Mouse (Mus musculus) monocyte, adult 2 months (primary cell): Measurements from ENCODE around the gene Golga1.
A peak's percentile ranks its signal among the peaks of the same experiment; 100 is the strongest.
"Not testable (repeated sequence)": the region's sequence is repeated elsewhere in the genome, so short reads cannot be mapped to it uniquely, and the experiment has no call there.

Experiments used
- DNase-seq, 2 experiments: peaks; one replicate each; pipeline ENCODE4 v3.0.0; 2022; ENCODE audit warnings: low spot score in 2 of 2, low read depth in 1 of 2

Gene Golga1

GRCm38 (mm10) chr2:39065400-39065987 is at the start of gene Golga1:
Gene Golga1 (minus strand): TSS chr2:39065541.
- peak; percentile 61 to 71 for DNase-seq

- no peak for DNase-seq
Measured at GRCm38 (mm10) chr2:39114093-39114492, 48.8 kb upstream of the Golga1 start.

- DNase-seq = no peak
Measured at GRCm38 (mm10) chr2:39110514-39110913, 45.2 kb upstream of the Golga1 start.

DNA sequence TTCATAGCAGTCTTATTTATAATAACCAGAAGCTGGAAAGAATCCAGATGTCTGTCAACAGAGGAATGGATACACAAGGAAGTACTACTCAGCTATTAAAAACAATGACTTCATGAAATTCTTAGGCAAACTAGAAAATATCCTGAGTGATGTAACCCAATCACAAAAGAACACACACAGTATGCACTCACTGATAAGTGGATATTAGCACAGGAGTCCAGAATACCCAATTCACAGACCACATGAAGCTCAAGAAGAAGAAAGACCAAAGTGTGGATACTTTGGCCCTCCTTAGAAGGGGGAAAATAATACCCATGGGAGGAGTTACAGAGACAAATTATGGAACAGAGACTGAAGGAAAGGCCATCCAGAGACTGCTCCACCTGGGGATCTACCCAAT is 44.4 kb upstream of the Golga1 start:
- not testable (repeated sequence) for DNase-seq

DNA sequence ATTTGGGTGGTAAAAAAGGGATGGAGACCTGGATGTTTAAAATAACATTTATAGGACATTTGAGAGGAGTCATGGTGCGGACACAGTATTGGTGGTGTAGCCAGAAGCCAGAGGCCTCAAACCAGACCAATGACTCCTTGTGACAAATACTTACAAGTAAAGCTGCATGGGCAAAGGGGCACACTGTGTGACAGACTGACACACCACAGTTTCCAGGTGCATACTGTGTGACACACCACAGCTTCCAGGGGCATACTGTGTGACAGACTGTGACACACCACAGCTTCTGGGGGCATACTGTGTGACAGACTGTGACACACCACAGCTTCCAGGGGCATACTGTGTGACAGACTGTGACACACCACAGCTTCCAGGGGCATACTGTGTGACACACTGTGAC is 34.6 kb upstream of the Golga1 start:
- DNase-seq = not testable (repeated sequence)

- DNase-seq = no peak
Measured at GRCm38 (mm10) chr2:39097993-39098392, 32.7 kb upstream of the Golga1 start.

- DNase-seq = no peak
Measured at GRCm38 (mm10) chr2:39091966-39092365, 26.6 kb upstream of the Golga1 start.

GRCm38 (mm10) chr2:39082706-39083105 is 17.4 kb upstream of the Golga1 start:
- no peak for DNase-seq

DNA sequence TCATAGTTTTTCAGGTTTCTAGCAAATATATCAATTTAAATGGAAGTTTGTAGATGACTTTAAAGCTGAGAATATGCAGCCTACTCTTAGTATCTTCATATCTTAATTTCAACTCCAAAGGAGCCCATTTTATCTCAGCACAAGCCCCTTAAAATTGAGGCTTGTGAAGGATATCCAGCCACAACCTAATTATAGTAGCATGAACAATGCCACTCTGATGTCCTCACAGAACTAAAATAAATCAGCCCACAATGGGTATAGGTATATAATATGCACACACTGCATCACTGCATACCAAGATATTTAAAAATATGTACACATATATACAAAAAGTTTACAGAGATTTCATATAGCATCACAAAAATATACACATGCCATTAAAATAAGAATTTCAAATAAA is 5.3 kb upstream of the Golga1 start:
- DNase-seq = no peak

DNA sequence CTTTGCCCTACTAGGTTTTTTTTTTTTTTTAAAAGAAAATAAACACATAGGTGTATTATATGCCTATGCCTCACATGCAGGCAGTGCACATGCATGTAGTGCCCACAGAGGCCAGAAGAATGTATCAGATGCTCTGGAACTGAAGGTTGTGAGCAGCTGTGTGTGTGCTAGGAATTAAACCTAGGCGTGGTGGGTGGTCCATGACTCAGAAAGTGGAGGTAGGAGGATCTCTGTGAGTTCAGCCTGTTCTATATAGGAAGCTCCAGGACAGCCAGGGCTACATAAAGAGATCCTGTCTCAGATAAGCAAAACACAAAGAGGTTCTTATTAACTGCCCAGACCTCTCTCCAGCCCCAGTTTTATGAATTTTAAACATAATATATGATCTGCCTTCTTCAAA is 3.8 kb upstream of the Golga1 start:
- no peak for DNase-seq

GRCm38 (mm10) chr2:39064687-39065399 is 498 bp downstream of the Golga1 start:
- DNase-seq = no peak

- DNase-seq = no peak
Measured at GRCm38 (mm10) chr2:39048515-39048914, 16.8 kb downstream of the Golga1 start.

- no peak for DNase-seq
Measured at GRCm38 (mm10) chr2:39040215-39040614, 25.1 kb downstream of the Golga1 start.

DNA sequence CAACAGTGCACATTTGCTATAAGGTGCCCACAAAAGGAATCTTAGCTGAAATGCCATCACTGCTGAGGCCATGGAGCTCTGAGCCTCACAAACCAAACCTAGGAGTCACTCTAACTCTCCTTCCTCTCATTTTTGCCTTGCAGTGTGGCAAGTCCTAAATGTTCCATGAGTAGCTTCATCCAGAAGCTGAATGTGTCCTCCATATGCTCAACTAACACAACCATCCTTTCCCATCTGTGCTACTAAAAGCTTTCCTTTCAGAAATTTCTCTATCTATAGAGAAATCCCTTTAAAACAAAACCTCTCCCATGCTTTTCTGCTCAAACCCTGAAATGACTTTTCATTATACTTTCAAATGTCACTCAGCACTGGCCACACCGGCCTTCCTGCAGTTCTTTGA is 33.7 kb downstream of the Golga1 start:
- DNase-seq = no peak

DNA sequence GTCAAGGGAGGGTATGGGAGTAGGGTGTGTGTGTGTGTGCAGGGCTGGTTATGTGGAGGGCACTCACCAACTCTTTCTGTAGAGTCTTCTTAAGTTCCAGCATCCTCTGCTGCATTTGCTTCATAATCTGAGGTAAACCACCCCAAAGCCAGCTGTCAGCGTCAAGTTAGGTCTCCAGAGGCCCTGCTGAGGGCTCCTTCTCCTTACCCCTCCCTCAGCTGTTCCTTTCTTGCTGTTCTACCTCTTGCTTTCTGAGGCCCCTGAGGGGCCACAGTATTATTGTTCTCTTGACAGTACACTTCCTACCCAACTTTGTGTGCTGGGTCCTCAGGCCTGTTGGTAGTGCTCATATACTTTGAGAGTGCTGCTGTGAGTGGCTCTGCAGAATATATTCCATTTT is 45.3 kb downstream of the Golga1 start:
- DNase-seq = no peak

DNA sequence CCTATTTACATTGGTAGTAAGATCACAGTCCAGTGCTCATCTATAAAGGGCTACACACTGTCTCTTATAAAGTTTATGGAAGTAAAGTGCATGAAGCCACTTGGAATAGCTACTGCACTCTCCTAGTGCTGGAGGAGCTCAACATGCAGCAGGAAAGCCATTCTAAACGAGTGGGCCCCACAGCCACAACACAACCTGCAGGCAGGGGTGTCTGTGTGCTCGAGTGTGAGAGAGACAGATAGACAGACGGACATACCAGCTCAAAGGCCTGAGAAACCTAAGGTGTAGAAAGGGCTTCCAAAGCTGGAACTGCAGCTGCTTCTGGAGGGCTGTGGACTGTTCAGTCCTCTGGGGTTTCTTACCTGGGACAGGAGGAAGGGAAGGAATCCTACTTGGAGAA is 48.8 kb downstream of the Golga1 start:
- DNase-seq = no peak

GRCm38 (mm10) chr2:39012768-39013279 is 52.5 kb downstream of the Golga1 start:
- no peak for DNase-seq

DNA sequence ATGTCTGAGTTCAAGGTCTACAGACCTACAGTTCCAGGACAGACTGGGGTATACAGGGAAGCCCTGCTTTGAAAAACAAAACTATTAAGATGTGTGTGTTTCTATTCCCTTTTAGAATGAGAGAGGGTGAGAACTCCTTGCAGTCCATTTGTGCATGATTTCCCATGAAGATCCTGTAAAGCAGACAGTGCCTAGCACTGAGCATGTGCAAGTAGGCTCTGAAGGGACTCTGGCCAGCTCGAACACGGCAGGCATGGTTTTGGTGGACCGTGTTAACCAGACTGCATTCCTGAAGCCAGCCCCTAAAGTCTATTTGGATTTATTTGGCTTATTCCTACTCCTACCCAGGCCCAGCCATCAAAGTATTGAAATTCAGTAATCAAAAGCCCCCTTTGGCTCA is 53.4 kb downstream of the Golga1 start:
- DNase-seq = no peak

DNA sequence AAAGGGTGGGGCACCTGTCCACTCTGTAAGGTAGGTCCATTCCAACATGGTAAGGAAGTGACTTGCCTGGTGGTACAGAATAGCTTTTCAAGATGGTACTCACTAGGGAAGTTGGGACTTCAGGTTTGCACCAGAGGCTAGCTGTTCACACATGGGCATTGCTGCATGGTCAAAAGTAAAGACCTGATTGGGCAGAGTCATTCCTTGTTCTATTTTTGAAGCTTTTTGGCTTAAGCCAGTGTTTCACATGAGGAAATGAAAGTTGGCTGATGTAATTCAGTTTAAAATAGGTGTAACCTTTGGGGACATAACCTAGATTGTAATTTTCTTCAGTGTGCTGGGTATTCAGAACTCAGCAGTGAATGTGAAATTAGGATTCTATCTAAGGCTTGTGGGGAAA is 54.1 kb downstream of the Golga1 start:
- DNase-seq = no peak

GRCm38 (mm10) chr2:39010144-39010543 is 55.2 kb downstream of the Golga1 start:
- not testable (repeated sequence) for DNase-seq

GRCm38 (mm10) chr2:39008954-39009365 is 56.4 kb downstream of the Golga1 start:
- DNase-seq = no peak

DNA sequence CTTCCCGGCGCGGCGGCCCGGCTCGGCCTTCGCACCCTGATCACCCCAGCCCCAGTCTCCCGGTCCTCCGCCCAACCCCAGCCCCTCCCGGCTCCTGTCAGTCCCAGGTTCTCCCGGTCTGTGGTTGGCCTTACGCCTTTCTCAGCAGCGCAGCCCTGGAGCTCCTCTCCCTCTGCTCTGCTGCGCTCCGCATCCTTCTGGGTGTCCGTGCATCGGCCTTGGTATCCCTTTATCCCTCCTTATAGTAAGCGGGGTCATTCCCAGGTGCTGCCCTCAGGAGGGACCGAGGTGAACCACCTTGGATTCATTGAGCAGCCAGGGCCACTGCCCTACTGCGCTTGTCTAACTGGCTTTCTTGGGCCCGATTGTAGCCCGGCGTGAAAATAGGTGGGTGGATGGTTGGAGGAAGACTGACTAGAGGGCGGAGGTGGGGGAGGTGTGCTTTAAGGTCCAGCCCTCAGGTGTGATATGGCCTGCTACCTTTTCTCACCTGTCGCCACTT is 56.9 kb downstream of the Golga1 start:
- DNase-seq = no peak

DNA sequence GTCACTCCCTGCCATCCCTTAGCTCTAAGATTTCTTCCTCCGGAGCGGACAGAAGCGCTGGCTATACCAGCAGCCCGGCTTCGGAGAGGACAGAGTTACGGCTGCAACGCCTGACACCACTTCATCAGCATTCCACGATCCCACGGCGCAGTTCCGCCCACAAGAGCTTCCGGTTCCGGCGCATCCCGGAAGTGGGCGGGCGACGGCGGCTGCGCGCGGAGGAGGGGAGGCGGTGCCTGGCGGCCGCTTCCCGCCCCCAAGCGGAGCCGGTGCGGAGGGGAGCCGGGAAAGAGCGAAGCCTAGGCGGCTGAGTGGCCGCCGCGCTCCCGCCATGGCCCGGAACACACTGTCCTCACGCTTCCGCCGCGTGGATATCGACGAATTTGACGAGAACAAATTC is 57.5 kb downstream of the Golga1 start:
- DNase-seq = peak; percentile 82 to 90
